Mouse (Mus musculus) hindbrain, embryonic 14.5 days (tissue): ENCODE measurements around the gene Tnfsf12. TPM values are rescaled to one million over a fixed set of nuclear protein-coding genes. Genes with fewer than 3 reads are reported as not detected.
A peak's percentile ranks its signal among the peaks of the same experiment; 100 is the strongest.

Experiments
- ATAC-seq: fragments of 200-750 bp; cut with Nextera tagmentation; 2 replicates; pipeline ENCODE4 v1.8.0; 2017; ENCODE audit warnings: moderate number of reproducible peaks, mild to moderate bottlenecking, moderate TSS enrichment, moderate library complexity; ENCODE audit not compliant: low FRiP score
- DNase-seq: peaks from one replicate; pipeline ENCODE4 v3.0.0-alpha.2; 2015; ENCODE audit warnings: low spot score
- H3K27ac ChIP-seq: fragments of 300-500 bp; sonication (generic); 2 replicates; pipeline ENCODE4 v1.5.1; 2014; ENCODE audit warnings: mild to moderate bottlenecking, moderate library complexity
- H3K27me3 ChIP-seq: fragments of 300-500 bp; sonication (generic); 2 replicates; pipeline ENCODE4 v1.6.1; 2014; ENCODE audit warnings: mild to moderate bottlenecking, low read length, mixed read lengths; ENCODE audit not compliant: control insufficient read depth, insufficient read depth
- H3K36me3 ChIP-seq: fragments of 300-500 bp; sonication (generic); replicated peaks from 2 replicates; pipeline ENCODE4 v1.6.1; 2014; ENCODE audit not compliant: control insufficient read depth, insufficient read depth
- H3K4me1 ChIP-seq: fragments of 300-500 bp; sonication (generic); replicated peaks from 2 replicates; pipeline ENCODE4 v1.6.1; 2014; ENCODE audit warnings: antibody characterized with exemption, low read length, mixed read lengths; ENCODE audit not compliant: control insufficient read depth, insufficient read depth
- H3K4me2 ChIP-seq: fragments of 300-500 bp; sonication (generic); replicated peaks from 2 replicates; pipeline ENCODE4 v1.6.1; 2014; ENCODE audit warnings: mild to moderate bottlenecking, moderate library complexity
- H3K4me3 ChIP-seq: fragments of 300-500 bp; sonication (generic); replicated peaks from 2 replicates; pipeline ENCODE4 v1.5.1; 2014; ENCODE audit warnings: mild to moderate bottlenecking, low read length
- H3K9ac ChIP-seq: fragments of 300-500 bp; sonication (generic); 2 replicates; pipeline ENCODE4 v1.6.1; 2014
- H3K9me3 ChIP-seq: fragments of 300-500 bp; sonication (generic); 2 replicates; pipeline ENCODE4 v1.6.1; 2016; ENCODE audit warnings: low read length; ENCODE audit not compliant: control insufficient read depth
- WGBS: fragments of 180-500 bp; shearing (Covaris S2); extraction: QIAGEN DNeasy Blood & Tissue Kit; methylation state at CpG from one replicate; pipeline ENCODE4 v1.1.7; 2014; 5-methylcytosine and 5-hydroxymethylcytosine counted together
- polyA plus RNA-seq: library from polyadenylated mRNA; unstranded; fragments of >200 nt; fragmentation: Nextera tagmentation; extraction: Ambion mirVana; gene quantifications from 2 replicates; pipeline ENCODE4 v1.2.1, GENCODE M21; 2014

Gene Tnfsf12
- polyA plus RNA-seq, 1 experiment from 2014 or later: 4.2 TPM

- Histone ChIP-seq H3K27ac (peak within 1 kb of the TSS; percentile 92), H3K4me2 (peak within 1 kb of the TSS; percentile 99), H3K9me3 (no peaks in the 10 kb centered on the region), H3K27me3 (no peaks in the 10 kb centered on the region), H3K36me3 (peaks cover 81% of the 10 kb centered on the region), H3K4me1 (peaks cover 16% of the 10 kb centered on the region), H3K9ac (peak within 1 kb of the TSS; percentile 90), H3K4me3 (peak within 1 kb of the TSS; percentile 85)
- ATAC-seq: peak; percentile 97
- WGBS: under 1% methylated on average over 36 of the region's 36 CpGs
- DNase-seq: peak; percentile 100
Observed at GRCm38 (mm10) chr11:69672211-69672706, 23.4 kb downstream of the Tnfsf12 start, which contains the start of gene Eif4a1. Gene Eif4a1, minus strand, starts transcription at chr11:69672423.

- no peaks in the 10 kb centered on the region for H3K27me3 ChIP-seq
- H3K36me3 ChIP-seq: peaks cover 79% of the 10 kb centered on the region
- H3K4me2 ChIP-seq: peak overlapping the region; percentile 99
- ATAC-seq (peak; percentile 3), DNase-seq (no peak)
- WGBS: 1% methylated on average over 43 of the region's 43 CpGs
- H3K4me1 ChIP-seq: peaks cover 16% of the 10 kb centered on the region
- H3K9ac ChIP-seq: peak overlapping the region; percentile 90
- H3K27ac ChIP-seq: peak overlapping the region; percentile 92
- peak overlapping the region; percentile 85 for H3K4me3 ChIP-seq
- H3K9me3 ChIP-seq: no peaks in the 10 kb centered on the region
Observed at GRCm38 (mm10) chr11:69671726-69672124, 23.9 kb downstream of the Tnfsf12 start.

GRCm38 (mm10) chr11:69670786-69671725 is 24.6 kb downstream of the Tnfsf12 start:
- Histone ChIP-seq H3K27ac (peak overlapping the region; percentile 92), H3K36me3 (peaks cover 79% of the 10 kb centered on the region), H3K9ac (peak overlapping the region; percentile 90), H3K4me3 (peak overlapping the region; percentile 85), H3K4me1 (peaks cover 16% of the 10 kb centered on the region), H3K9me3 (no peaks in the 10 kb centered on the region), H3K4me2 (peak overlapping the region; percentile 99), H3K27me3 (no peaks in the 10 kb centered on the region)
- 1% methylated on average over 61 of the region's 61 CpGs for WGBS
- ATAC-seq: peak; percentile 80
- peak; percentile 94 for DNase-seq

GRCm38 (mm10) chr11:69666665-69667005 is 29.0 kb downstream of the Tnfsf12 start:
- peaks cover 73% of the 10 kb centered on the region for H3K36me3 ChIP-seq
- no peak overlapping the region for H3K9ac ChIP-seq
- 91% methylated on average over 3 of the region's 3 CpGs for WGBS

GRCm38 (mm10) chr11:69665961-69666664 is 29.5 kb downstream of the Tnfsf12 start, which contains the start of gene Cd68:
Gene Cd68, minus strand, starts transcription at chr11:69666153.
- no peak within 1 kb of the TSS for H3K27ac ChIP-seq
- H3K4me3 ChIP-seq: no peak within 1 kb of the TSS
- no peak within 1 kb of the TSS for H3K9ac ChIP-seq
- peaks cover 24% of the 10 kb centered on the region for H3K4me1 ChIP-seq
- H3K36me3 ChIP-seq: peaks cover 73% of the 10 kb centered on the region
- 44% methylated on average over 7 of the region's 7 CpGs for WGBS
- ATAC-seq: no peak
- H3K9me3 ChIP-seq: no peaks in the 10 kb centered on the region
- no peak within 1 kb of the TSS for H3K4me2 ChIP-seq
- no peaks in the 10 kb centered on the region for H3K27me3 ChIP-seq
- no peak for DNase-seq

More at GRCm38 (mm10) chr11:69666665-69667005, 29.0 kb downstream of the Tnfsf12 start:
- ATAC-seq (no peak), DNase-seq (no peak)
- Histone ChIP-seq H3K27me3 (no peaks in the 10 kb centered on the region), H3K9me3 (no peaks in the 10 kb centered on the region), H3K27ac (no peak overlapping the region), H3K4me3 (no peak overlapping the region), H3K4me1 (peaks cover 19% of the 10 kb centered on the region), H3K4me2 (no peak overlapping the region)

GRCm38 (mm10) chr11:69665457-69665960 is 30.1 kb downstream of the Tnfsf12 start:
- H3K27me3 ChIP-seq: no peaks in the 10 kb centered on the region
- H3K4me2 ChIP-seq: no peak overlapping the region
- WGBS: 77% methylated on average over 9 of the region's 9 CpGs
- ATAC-seq: no peak
- no peaks in the 10 kb centered on the region for H3K9me3 ChIP-seq
- H3K4me3 ChIP-seq: no peak overlapping the region
- H3K4me1 ChIP-seq: peaks cover 24% of the 10 kb centered on the region
- H3K27ac ChIP-seq: no peak overlapping the region
- no peak overlapping the region for H3K9ac ChIP-seq
- H3K36me3 ChIP-seq: peaks cover 69% of the 10 kb centered on the region
- no peak for DNase-seq

- Histone ChIP-seq H3K9ac (no peak overlapping the region), H3K4me3 (no peak overlapping the region), H3K4me2 (no peak overlapping the region), H3K27me3 (no peaks in the 10 kb centered on the region), H3K27ac (no peak overlapping the region), H3K4me1 (peaks cover 17% of the 10 kb centered on the region), H3K36me3 (peaks cover 67% of the 10 kb centered on the region), H3K9me3 (no peaks in the 10 kb centered on the region)
- no peak for DNase-seq
- no peak for ATAC-seq
- 98% methylated on average over 7 of the region's 7 CpGs for WGBS
Observed at GRCm38 (mm10) chr11:69664841-69665240, 30.8 kb downstream of the Tnfsf12 start.

- peaks cover 14% of the 10 kb centered on the region for H3K4me1 ChIP-seq
- no peaks in the 10 kb centered on the region for H3K27me3 ChIP-seq
- H3K9ac ChIP-seq: no peak overlapping the region
- peak overlapping the region; percentile 93 for H3K27ac ChIP-seq
- WGBS: 91% methylated on average over 6 of the region's 6 CpGs
- no peaks in the 10 kb centered on the region for H3K9me3 ChIP-seq
- ATAC-seq (no peak), DNase-seq (no peak)
- no peak overlapping the region for H3K4me2 ChIP-seq
- peaks cover 65% of the 10 kb centered on the region for H3K36me3 ChIP-seq
- H3K4me3 ChIP-seq: no peak overlapping the region
Observed at GRCm38 (mm10) chr11:69663795-69664194, 31.9 kb downstream of the Tnfsf12 start.
